Mouse (Mus musculus) testis, adult 2 months (tissue): Measurements from ENCODE around the gene Icam2.

Source experiments
- CTCF ChIP-seq: fragments of 200-500 bp; IDR thresholded peaks from 2 replicates; pipeline ENCODE4 v1.5.1; 2012; ENCODE audit warnings: low read depth, mild to moderate bottlenecking, inconsistent platforms, low read length, moderate library complexity; ENCODE audit not compliant: control insufficient read depth, insufficient read depth, insufficient replicate concordance
- POLR2A ChIP-seq: fragments of 200-500 bp; IDR thresholded peaks from 2 replicates; pipeline ENCODE4 v1.6.1; 2012; ENCODE audit warnings: low read depth, mild to moderate bottlenecking, inconsistent platforms, low read length, moderate library complexity; ENCODE audit not compliant: control insufficient read depth

DNA sequence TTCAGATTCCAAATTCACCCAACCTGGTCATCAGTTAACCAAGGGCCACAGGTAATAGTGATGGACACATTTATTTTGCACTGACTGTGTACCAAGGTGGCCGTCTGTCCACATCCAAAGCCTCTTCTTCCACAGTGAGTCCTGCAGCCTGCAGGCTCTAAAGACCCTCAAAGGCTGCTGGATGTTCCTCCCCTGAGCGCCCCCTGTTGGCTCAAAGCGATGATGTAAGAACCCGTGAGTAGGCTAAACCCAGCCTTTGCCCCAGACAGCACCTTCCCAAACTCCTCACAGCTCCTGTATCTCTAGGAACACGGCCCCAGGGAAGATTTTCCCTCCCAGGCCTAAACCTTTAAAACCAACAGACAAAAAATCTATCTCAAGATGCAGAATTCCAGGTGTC lies 28.5 kb downstream of the Icam2 start:
- TF ChIP-seq CTCF (no peak), POLR2A (no peak)
